Mouse (Mus musculus) CH12.LX (cell line): ENCODE measurements around the gene Sim1. TPM values are rescaled to one million over a fixed set of nuclear protein-coding genes. Genes with fewer than 3 reads are reported as not detected.

Experiments
- DNase-seq: peaks from one replicate; pipeline ENCODE4 v3.0.0-alpha.2; 2013; ENCODE audit errors: extremely low read depth
- H3K27ac ChIP-seq: 2 replicates; pipeline ENCODE4 v1.5.1; 2012; ENCODE audit warnings: low read depth, mild to moderate bottlenecking, control low read depth, moderate library complexity; ENCODE audit not compliant: insufficient read depth
- H3K27me3 ChIP-seq: replicated peaks from 2 replicates; pipeline ENCODE3; 2012; ENCODE audit warnings: inconsistent platforms
- H3K36me3 ChIP-seq, 2 experiments: replicated peaks in 1 of 2; 2 replicates each; pipeline versions ENCODE3 to v1.6.1; 2012; ENCODE audit warnings: inconsistent platforms in 1 of 2, low read length in 1 of 2, mild to moderate bottlenecking in 1 of 2, mixed read lengths in 1 of 2, moderate library complexity in 1 of 2; ENCODE audit not compliant: control insufficient read depth in 1 of 2, insufficient read depth in 1 of 2
- H3K4me1 ChIP-seq, 2 experiments: 2 replicates each; pipeline ENCODE4 v1.6.1; 2012; ENCODE audit warnings: inconsistent platforms in 1 of 2, moderate library complexity in 1 of 2; ENCODE audit not compliant: insufficient read depth in 2 of 2, control insufficient read depth in 1 of 2
- H3K4me2 ChIP-seq: 2 replicates; pipeline ENCODE4 v1.6.1; 2012; ENCODE audit warnings: low read depth, mild to moderate bottlenecking, control low read depth; ENCODE audit not compliant: poor library complexity, insufficient read depth, severe bottlenecking
- H3K4me3 ChIP-seq, 3 experiments: fragments of 150-350 bp in 1 of 3; sonication (generic) in 1 of 3; replicated peaks in 1 of 3; 2 replicates each; pipeline versions ENCODE3 to v1.5.1; 2011 to 2012; ENCODE audit warnings: low read depth in 2 of 3, low read length in 2 of 3, mild to moderate bottlenecking in 2 of 3, moderate library complexity in 2 of 3, control low read depth in 1 of 3, improper control_type of control experiment in 1 of 3, inconsistent platforms in 1 of 3, mixed read lengths in 1 of 3; ENCODE audit not compliant: poor library complexity in 1 of 3
- H3K79me2 ChIP-seq: replicated peaks from 2 replicates; pipeline ENCODE4 v1.6.1; 2012; ENCODE audit warnings: mild to moderate bottlenecking, moderate library complexity; ENCODE audit not compliant: control insufficient read depth, poor library complexity, insufficient read depth, severe bottlenecking; ENCODE audit errors: extremely low read depth
- H3K9ac ChIP-seq: 2 replicates; pipeline ENCODE4 v1.6.1; 2012; ENCODE audit warnings: low read depth, mild to moderate bottlenecking, control low read depth, moderate library complexity; ENCODE audit not compliant: insufficient read depth
- H3K9me3 ChIP-seq: replicated peaks from 2 replicates; pipeline ENCODE3; 2012; ENCODE audit warnings: low read length, inconsistent platforms, mixed read lengths
- BHLHE40 ChIP-seq: IDR thresholded peaks from 2 replicates; pipeline ENCODE4 v1.6.1; 2011; ENCODE audit warnings: mild to moderate bottlenecking, low read depth, low read length, improper control_type of control experiment
- GABPA ChIP-seq: IDR thresholded peaks from 2 replicates; pipeline ENCODE4 v1.6.1; 2012; ENCODE audit warnings: low read depth, low read length, improper control_type of control experiment, inconsistent platforms; ENCODE audit not compliant: insufficient replicate concordance
- HCFC1 ChIP-seq: IDR thresholded peaks from 2 replicates; pipeline ENCODE4 v1.6.1; 2012; ENCODE audit warnings: low read depth, mild to moderate bottlenecking, inconsistent platforms, low read length, improper control_type of control experiment
- JUN ChIP-seq: IDR thresholded peaks from 2 replicates; pipeline ENCODE4 v1.6.1; 2011; ENCODE audit warnings: low read depth, mild to moderate bottlenecking, low read length, improper control_type of control experiment, moderate library complexity; ENCODE audit not compliant: insufficient read depth
- JUND ChIP-seq: conservative IDR thresholded peaks from 2 replicates; pipeline ENCODE4 v1.6.1; 2011; ENCODE audit warnings: low read depth, low read length, improper control_type of control experiment
- MEF2A ChIP-seq: IDR thresholded peaks from 2 replicates; pipeline ENCODE4 v1.6.1; 2014; ENCODE audit warnings: low read depth, mild to moderate bottlenecking, inconsistent platforms, low read length, improper control_type of control experiment, borderline replicate concordance
- NELFE ChIP-seq: IDR thresholded peaks from 2 replicates; pipeline ENCODE4 v1.6.1; 2011; ENCODE audit warnings: low read depth, low read length, improper control_type of control experiment
- POLR2A ChIP-seq: IDR thresholded peaks from 2 replicates; pipeline ENCODE4 v1.6.1; 2011; ENCODE audit warnings: low read depth, mild to moderate bottlenecking, improper control_type of control experiment, low read length
- POLR2AphosphoS2 ChIP-seq: IDR thresholded peaks from 2 replicates; pipeline ENCODE4 v1.6.1; 2011; ENCODE audit warnings: low read depth, low read length, improper control_type of control experiment
- RAD21 ChIP-seq: IDR thresholded peaks from 2 replicates; pipeline ENCODE4 v1.6.1; 2011; ENCODE audit warnings: low read depth, mild to moderate bottlenecking, low read length, improper control_type of control experiment, moderate library complexity
- RCOR1 ChIP-seq: conservative IDR thresholded peaks from 2 replicates; pipeline ENCODE4 v1.6.1; 2012; ENCODE audit warnings: low read depth, mild to moderate bottlenecking, inconsistent platforms, low read length, improper control_type of control experiment
- SIN3A ChIP-seq: IDR thresholded peaks from 2 replicates; pipeline ENCODE4 v1.6.1; 2012; ENCODE audit warnings: low read length, improper control_type of control experiment, inconsistent platforms
- TBP ChIP-seq: conservative IDR thresholded peaks from 2 replicates; pipeline ENCODE4 v1.6.1; 2011; ENCODE audit warnings: low read depth, low read length, improper control_type of control experiment
- TCF12 ChIP-seq: IDR thresholded peaks from 2 replicates; pipeline ENCODE4 v1.6.1; 2014; ENCODE audit warnings: low read depth, mild to moderate bottlenecking, inconsistent platforms, low read length, improper control_type of control experiment
- ZKSCAN1 ChIP-seq: IDR thresholded peaks from 2 replicates; pipeline ENCODE4 v1.6.1; 2012; ENCODE audit warnings: low read depth, inconsistent platforms, low read length, improper control_type of control experiment, borderline replicate concordance
- dilution Hi-C: fragments of 300-500 bp; cut with MboI; formaldehyde crosslinking; loops from 2 replicates; pipeline ENCODE4 v1.14.3; 2020; ENCODE audit warnings: low sequenced_read_pairs; ENCODE audit not compliant: extremely low pct_unique_long_range_greater_than_20kb, extremely low pct_ligation_motif_present
- in situ Hi-C: fragments of 300-500 bp; cut with MboI; formaldehyde crosslinking; loops from 3 replicates; pipeline ENCODE4 v1.14.3; 2019; ENCODE audit warnings: low sequenced_read_pairs, low pct_ligation_motif_present, low pct_unique_long_range_greater_than_20kb, mixed read lengths
- polyA plus RNA-seq: library from polyadenylated mRNA; unstranded; fragments of >175 nt; gene quantifications from 2 replicates; pipeline ENCODE4 v1.2.1, GENCODE M21; 2012; ENCODE audit warnings: low read depth; ENCODE audit not compliant: insufficient read length
- total RNA-seq, 2 experiments: library from RNA; depleted of rRNA; stranded (reverse); fragments of 300-350 nt in 1 of 2; fragments of >200 nt in 1 of 2; gene quantifications; 2 replicates each; pipeline ENCODE4 v1.2.3; 2012 to 2014

Sim1 gene
- total and polyA plus RNA-seq, 3 experiments: 0.03 to 0.07 (median 0.04) TPM

DNA sequence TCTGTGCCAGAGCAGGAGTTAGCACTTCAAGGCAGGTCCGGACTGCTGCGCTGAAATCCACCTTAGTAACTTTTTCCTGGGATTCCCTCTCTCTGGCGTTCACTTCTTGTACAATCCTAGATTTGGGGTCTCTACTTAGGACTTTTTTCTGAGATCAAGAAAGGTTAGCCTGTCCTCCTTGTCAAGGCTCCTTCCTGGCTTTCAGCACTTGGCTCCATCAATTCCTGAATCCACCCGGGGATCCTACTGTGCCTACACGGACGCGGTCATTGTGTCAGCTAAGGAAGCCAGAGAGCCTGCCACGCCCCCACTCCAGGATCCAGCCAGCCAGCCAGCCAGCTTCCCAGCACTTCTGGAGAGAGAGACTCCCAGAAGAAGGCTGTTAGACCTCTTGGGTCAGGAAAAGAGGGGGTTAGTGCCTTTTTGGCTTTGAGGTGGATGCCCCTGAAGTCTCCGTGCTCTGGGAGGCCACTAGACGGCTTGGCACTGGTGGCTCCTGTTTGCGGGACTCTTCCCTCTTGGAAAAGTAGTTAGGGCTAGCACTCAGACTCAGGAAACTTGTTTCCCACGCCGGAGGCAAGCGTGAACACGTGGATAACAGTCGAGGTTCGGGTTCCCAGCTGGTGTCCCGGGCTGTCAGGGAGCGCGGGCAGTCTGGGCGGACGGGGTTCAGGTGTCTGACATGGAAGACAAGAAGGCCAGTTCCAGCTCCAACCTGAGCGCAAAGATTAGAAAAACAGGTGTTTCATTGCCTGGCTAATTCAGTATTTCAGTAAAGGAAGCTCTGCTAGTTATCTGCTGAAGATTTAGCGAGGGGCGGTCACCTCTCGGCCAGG is 2.5 kb upstream of the Sim1 start:
- no peaks in the 10 kb centered on the region for H3K36me3 ChIP-seq
- H3K9ac ChIP-seq: no peak overlapping the region
- peaks cover 0 to under 1% of the 10 kb centered on the region in 2 experiments; a peak in 1 of 4 replicates for H3K4me1 ChIP-seq
- H3K27ac ChIP-seq: no peak overlapping the region
- H3K4me2 ChIP-seq: no peak overlapping the region
- in situ Hi-C loops: loop anchor here (25.0 kb wide), 2 partner anchors 395 to 520 kb away; no protein-coding TSS in a partner anchor
- peaks cover 8% of the 10 kb centered on the region for H3K9me3 ChIP-seq
- DNase-seq: no peak
- no peaks in the 10 kb centered on the region for H3K27me3 ChIP-seq
- TF ChIP-seq POLR2AphosphoS2 (no peak), TCF12 (no peak), JUND (no peak), SIN3A (no peak), MEF2A (no peak), NELFE (no peak), POLR2A (no peak), GABPA (no peak), RAD21 (no peak), JUN (no peak), RCOR1 (no peak), ZKSCAN1 (no peak), HCFC1 (no peak), BHLHE40 (no peak)
- TF ChIP-seq, all 38 proteins: peak for 0
- H3K79me2 ChIP-seq: no peaks in the 10 kb centered on the region
- dilution Hi-C loops: no loop called here
- no peak overlapping the region for H3K4me3 ChIP-seq

DNA sequence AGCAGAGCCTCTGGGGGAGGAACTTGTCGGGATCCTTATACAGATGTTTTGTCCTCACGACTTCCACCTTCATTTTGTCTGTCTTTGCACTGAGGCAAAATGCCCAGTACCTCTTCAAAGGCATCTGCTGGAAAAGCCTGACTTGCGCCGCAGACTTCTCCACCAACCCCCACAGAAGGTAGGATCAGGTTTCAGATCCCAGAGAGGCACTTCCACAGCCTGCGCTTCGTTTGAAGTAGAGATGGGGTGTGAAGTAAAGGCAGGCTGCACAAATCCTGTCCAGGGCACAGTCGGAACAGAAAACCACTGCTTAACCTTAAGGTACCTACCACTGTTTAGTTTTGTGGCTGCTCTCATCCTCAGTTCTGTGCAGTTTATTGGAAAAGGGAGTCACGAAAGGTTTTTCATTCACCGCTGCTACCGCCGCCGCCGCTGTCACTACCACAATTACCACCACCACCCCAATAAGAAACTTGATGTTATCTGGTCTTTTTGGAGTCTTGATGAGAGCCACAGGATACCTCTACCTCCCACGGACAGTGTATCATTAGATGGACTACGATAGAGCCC is 1.7 kb upstream of the Sim1 start:
- no peaks in the 10 kb centered on the region for H3K79me2 ChIP-seq
- H3K9ac ChIP-seq: no peak overlapping the region
- H3K4me1 ChIP-seq: no peaks in the 10 kb centered on the region
- H3K4me3 ChIP-seq: no peak overlapping the region
- H3K4me2 ChIP-seq: no peak overlapping the region
- H3K27ac ChIP-seq: no peak overlapping the region
- in situ Hi-C loops: loop anchor here (25.0 kb wide), 2 partner anchors 394 to 519 kb away; no protein-coding TSS in a partner anchor
- H3K9me3 ChIP-seq: peaks cover 8% of the 10 kb centered on the region
- no peaks in the 10 kb centered on the region for H3K36me3 ChIP-seq
- no peaks in the 10 kb centered on the region for H3K27me3 ChIP-seq
- TF ChIP-seq TBP: no peak
- TF ChIP-seq ZKSCAN1: no peak
- DNase-seq: no peak
- dilution Hi-C loops: no loop called here
